Mouse (Mus musculus) heart, adult 8-10 months (tissue): ENCODE data around the gene Popdc2. TPM values are rescaled to one million over a fixed set of nuclear protein-coding genes. Genes with fewer than 3 reads are reported as not detected.

Experiments used
- DNase-seq: peaks from one replicate; pipeline ENCODE4 v3.0.0; 2022; ENCODE audit warnings: low spot score
- total RNA-seq, 4 experiments: library from RNA; stranded (reverse); gene quantifications; 2 replicates each; pipeline ENCODE4 v1.2.4; 2022

The Popdc2 gene
- total RNA-seq, 4 experiments from 2014 or later, result 451 to 631 (median 553) TPM

DNA sequence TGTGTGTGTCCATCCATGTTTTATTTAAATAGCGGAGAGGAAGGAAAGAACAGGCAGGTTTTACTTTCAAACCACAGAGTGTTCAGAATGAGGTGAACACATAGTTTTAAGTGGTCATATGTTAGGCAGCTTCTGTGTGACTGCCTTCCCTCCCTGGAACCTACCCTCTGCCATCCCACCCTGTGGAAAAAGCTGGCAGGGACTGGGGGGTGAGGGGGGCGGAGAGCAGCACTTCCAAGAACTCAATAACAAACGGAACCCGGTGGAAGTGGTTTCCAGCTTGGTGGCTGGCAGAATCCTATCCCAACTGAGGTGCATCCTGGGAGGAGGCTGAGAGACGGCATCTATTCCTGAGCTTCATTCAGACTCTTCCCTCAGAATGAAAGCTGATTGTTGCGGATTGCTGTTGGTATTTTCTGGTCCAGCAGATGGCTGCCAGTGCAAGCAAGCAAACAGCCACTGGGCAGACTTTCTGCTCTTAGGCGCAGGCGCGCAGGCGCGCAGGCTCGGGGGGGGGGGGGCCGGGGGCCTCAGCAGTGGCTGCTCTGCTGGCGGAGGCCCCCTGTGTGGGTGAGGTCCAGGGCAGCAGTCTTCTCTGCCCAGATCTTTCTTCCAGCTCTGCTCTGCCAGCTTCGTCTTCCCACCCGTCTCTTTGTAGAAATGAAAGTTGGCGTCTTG lies 14.3 kb downstream of the Popdc2 start:
- no peak for DNase-seq

DNA sequence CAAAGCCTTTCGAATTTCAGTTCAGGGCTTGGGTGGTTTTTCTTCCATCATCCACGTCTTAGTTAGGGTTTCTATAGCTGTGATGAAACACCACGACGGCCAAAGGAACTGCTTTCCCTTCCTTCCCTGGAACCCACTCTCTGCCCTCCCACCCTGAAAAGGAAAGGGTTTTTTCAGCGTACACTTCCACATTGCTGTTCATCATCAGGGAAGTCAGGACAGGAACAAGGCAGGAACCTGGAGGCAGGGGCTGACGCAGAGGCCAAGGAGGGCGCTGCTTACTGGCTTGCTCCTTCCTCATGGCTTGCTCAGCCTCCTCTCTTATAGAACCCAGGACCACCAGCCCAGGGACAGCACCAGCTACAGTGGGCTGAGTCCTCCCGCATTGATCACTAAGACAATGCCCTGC lies 14.8 kb downstream of the Popdc2 start:
- no peak for DNase-seq

DNA sequence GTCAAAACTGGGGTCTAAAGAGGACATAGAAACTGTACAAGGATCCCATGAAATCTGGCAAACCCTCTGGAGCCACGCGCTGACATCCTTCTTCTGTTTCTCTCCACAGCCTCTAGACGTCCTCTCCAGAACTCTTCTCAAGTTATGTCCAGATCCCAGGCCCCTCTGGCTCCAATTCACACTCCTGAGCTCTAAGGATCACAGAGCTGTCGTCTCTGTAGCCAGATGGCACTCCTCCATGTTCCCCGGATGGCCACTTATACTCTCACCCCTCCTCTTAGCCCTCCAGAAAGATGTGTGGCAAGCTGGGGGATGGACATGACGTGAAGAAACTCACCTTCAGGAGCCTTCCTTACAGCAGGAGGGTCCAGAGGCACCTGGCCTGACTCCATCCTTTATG lies 15.5 kb downstream of the Popdc2 start:
- no peak for DNase-seq

DNA sequence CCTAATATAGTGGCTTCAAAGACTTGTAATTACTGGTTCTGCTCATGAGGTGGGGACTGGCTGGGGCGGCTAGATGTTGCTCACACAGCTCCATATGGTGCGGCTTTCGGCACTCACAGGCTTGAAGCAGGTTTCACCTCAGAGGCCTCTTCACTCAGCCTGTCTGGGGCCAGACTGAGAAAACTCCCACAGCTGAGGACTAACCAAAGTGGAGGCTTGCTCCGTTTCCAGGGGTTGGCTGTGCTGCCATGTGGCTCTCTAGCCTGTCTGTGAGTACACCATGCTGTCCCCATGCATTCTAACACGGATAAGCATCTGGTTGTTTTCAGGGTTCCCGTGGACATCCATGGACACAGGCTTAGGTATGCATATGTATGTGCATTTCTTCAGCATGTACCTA lies 16.6 kb downstream of the Popdc2 start:
- DNase-seq, result no peak

DNA sequence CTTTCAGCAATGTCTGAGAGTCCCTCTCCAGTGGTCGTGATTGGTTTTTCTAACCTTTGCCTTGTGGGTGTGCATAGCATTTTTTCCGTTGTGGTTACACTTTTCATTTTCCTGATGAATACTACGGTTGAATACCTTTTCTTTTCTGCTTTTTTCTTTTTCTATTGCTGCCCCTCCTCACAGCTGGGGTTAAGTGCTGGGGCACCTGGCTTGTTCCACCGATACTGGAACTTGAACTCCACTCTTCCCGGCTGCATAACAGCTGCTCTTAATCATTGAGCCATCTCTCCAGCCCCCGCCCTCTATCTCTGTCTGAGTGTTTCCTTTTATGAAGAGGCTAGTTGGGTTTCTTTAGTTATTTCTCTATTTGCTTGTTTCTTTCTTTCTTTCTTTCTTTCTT lies 17.1 kb downstream of the Popdc2 start:
- no peak for DNase-seq

DNA sequence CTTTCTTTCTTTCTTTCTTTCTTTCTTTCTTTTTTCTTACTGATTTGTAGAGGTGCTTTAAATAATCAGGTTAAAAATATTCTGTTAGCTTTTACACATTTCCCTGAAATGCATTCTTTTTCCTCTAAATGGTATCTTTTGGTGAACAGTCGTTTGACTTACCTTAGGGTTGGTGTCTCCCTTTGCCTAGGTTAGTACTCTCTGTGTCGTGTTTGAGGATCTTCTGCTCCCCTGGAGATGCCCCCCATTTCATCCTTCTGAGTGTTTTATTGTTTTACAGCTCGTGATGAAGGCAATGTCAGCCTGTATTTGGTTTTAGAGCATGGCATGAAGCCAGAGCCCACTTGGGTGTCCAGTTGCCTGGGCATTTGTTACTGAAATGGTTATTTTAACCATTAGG lies 17.5 kb downstream of the Popdc2 start:
- DNase-seq, result no peak

DNA sequence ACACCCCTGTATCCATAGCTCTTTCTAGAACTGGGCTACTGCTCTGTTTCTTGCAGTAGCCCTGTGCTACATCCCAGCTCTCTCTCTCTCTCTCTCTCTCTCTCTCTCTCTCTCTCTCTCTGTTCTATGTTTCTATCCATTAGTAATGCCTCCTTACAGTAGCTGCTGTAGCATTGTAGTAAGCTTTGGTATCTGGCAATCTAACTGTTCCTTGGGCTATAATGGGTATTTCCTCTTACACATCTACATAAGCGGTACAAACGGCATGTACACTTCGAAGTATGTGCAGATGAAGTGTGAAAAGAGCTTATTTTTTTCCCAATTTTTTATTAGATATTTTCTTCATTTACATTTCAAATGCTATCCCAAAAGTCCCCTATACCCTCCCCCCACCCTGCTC lies 17.9 kb downstream of the Popdc2 start:
- DNase-seq, result no peak

DNA sequence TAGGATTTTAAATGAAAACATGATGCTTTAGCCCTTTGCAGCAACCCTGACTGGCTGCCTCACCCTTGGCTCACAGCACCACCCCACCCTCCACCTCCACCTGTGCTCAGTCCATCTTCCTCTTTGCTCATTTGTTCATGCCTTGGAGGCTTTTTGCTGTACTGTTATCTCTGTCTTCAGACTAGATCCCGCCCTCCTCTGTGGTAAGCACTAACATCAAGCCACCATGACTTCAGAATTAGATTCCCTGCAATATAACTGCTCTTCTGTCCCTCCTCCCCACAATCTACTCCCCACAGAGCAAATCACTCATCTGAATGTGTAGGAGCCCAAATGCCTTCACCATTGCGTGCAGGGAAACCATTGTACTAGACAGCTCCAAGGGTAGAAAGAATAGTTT lies 21.7 kb downstream of the Popdc2 start:
- no peak for DNase-seq

DNA sequence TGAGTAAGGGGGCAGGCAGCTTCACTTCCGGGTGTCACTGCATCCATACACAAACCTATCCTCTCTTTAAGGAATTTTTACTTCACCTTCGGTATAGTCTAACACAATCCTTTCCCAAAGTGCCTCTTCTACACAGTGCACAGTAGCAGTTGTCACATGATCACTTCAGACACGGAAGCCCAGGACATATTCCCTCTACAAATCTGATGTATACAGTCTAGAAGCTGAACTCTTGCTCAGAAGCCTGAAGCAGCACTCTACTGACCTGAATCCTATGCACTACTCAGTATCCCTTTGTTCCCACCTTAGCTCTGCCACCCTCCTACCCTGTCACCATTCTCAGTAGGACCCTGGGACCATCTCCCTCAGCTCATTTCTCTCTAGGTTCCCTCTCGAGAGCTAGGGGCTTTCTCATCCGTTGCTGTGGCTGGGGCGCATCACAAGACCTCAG lies 23.2 kb downstream of the Popdc2 start:
- no peak for DNase-seq

DNA sequence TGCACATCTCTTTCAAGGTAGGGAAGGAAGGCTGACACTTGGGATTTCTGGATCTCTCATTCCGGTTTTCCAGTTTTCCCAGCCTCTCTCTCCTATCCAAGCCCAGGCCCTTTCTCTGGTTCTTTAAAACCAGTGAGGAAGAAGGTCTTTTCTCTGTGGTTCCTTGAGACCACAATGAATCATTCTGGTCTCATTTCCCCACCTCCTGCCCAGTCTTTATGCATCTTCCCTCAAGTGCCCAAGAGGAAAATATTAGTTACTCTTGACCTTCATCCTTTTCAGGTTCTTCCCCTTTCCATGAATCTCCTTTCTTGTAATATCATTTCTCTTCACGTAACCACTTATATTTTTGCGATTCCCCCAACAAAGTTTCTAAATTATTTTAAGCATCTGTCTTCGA lies 23.7 kb downstream of the Popdc2 start:
- DNase-seq, result no peak

DNA sequence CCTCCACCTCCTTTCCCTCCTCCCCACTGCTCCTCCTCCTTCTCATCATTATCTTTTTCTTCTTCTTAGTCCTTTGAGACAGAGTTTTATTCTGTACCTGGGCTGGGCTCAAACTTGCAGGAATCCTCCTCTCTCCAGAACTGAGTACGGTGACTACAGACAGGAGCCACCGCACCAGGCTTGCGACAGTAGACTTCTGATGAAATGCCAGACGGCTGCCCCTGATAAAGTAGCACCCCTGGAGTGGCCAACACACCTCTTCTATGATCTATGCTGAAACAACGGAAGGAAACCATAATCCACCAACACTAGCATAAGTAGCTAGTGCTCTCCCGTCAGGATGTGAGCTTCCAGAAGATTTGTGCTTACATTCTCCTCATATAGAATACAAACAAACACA lies 25.4 kb downstream of the Popdc2 start:
- no peak for DNase-seq

DNA sequence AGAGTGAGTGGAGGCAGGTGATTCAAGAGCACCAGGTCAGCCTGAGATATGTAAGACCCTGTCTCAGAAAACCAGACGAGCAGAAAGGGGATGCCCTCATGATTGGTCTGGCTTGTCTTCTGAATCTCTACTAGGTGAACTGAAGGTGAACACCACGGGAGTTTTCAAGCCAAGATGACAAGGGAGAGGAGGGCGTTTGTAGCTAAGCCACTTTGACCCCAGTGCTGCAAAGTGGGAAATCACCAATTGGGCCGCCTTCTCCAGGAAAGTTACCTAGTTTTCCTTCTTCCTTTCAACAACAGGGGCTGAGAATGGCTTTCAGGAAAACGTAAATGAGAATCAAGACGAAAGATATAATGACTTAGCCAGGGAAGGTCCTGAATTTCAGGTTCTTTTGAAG lies 26.7 kb downstream of the Popdc2 start:
- no peak for DNase-seq

DNA sequence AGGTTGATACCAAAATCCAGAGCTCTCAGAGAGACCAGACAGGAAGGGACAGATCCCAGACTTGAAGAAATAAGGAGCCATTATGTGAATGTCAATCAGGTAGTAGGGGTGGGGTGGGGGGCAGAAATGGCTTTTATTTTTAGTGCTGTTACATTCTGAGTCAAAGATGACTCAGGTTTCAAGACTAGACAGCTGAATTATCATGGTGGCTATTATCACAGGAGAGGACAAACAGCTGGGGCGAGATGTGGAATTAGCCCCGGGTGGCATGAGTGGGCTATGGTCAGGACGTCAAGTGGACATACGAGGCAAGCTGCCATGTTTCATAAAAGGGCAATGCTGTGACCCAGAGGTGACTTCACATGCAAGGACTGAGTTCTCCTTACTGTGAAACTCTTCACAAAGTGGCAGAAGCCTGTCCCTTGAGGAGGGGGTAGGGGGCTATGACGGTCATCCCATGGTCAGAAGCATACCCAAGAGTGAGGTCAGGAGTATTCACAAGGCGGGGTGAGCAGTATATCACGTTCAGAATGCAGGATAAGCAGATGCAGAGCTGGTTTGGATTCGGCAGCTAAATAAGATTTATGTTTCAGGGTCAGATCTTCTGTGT lies 27.4 kb downstream of the Popdc2 start:
- no peak for DNase-seq

DNA sequence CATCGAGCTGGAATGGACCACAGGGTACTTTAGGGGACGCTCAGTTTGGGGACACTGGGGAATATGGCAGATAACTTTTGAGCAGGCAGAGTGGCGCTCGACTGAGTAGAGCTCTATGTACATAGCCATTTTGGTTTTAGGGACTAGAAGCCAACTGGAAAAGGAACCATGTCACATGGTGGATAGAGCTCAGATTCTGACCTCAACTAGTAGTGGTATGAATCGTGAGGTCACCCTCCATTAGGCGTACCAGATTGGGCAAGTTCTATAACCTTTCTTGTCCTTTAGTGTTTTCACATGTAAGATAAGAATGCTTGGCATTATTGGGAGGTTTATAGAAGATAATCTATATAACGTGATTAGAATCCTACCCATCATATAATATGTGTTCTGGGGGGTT lies 28.3 kb downstream of the Popdc2 start:
- DNase-seq, result no peak

DNA sequence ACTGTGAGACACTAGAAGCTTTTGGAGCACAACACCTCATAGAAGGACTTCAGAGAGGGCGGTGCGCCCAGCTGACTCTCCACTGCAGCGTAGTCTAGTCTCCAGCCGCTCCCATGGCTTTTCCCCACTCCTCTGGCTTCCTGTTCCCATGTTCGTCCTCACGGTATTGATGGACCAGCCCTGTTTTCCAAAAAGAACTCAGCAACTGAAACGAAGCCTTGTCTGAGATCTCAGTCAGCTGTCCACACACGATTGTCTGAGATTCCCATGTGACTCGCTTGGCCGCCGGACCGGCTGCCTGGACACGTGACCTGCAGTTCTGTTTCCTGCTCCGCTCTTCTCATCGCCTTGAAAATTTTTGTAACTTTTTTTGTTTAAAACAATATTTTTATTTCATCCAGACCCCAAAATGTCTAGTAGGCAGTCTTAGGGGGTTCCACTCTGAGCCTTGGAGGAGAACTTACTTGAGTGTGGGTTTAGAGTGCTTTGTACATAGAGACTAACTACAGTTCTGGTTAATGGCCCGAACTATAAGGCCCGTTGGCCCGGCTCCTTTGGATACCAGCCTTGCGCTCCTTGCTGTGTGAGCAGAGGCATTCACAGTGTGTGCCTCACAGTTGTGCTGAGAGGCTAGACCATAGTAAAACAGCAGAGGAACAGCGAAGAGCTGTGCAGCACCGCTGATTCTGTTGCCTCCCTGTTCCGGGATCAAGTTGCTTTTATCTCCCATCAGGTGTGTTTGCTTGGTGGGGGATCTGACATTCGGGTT lies 30.3 kb downstream of the Popdc2 start:
- DNase-seq, result peak; percentile 87

DNA sequence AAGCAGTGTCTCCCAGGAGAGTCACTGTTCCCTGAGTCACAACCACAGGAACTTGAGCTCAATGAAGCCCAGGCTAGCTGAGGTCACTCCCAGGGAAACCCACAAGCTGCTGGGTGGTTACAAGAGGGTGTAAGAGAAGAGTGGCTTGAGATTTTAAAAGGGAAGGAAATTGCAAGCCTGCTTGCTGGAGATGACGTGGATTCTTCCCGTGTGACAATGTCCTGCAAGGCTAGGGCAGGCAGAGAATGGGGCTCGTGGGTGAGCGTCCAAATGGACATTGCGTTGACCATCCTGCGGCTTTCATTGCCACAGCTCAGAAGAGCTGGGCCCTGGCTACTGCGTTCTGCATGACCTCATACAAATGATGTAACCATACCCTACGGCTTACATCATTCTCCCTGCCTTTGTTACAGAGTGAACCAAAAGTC lies 32.2 kb downstream of the Popdc2 start:
- DNase-seq, result peak; percentile 67

DNA sequence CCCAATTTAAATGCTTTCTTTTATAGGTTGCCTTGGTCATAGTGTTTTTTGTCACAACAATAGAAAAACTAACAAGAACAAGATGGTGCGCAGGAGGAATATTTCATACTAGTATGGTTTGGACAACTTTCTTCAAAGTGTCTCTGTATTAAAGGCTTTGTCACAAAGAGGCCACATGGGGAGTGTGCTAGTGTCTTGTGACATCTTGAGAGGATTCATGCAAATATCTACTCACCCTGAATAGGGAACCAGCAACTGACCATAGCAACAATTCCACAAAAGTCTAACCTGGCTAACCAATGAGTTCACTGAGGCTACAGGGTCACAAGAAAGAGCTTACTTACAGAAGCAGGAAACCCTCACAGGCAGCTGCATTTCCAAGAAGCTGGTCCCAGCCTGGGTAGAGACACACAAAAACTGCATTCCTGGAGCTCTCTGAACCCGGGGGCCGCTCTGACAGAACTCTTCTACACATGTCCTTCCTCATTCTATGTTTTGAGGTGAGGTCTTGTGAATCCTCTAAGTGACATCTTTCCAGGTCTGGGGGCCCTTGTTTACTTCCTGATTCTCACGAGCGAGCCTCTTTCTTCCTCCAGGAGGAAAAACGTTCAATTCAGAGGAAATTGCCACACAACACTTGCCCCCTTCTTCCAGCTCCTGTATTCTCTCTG lies 33.2 kb downstream of the Popdc2 start:
- no peak for DNase-seq

DNA sequence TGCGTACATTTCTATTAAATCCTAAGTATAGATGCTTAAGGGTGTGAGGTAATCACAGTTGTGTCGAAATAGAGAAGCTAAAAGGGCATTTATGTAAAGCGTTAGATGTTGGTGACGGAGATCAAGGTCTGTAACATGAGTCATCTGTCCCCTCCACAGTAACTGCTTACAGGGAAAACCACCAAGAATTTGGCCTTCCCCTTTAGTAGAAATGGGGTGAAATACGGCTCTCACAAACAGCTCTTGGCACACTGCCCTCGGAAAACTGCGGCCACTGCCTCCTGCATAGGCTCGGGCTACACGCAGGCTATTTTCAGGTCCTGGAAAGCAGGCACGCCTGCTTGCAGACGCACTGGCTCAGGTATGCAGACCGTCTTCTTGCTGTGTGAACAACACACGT lies 34.1 kb downstream of the Popdc2 start:
- DNase-seq, result peak; percentile 44

DNA sequence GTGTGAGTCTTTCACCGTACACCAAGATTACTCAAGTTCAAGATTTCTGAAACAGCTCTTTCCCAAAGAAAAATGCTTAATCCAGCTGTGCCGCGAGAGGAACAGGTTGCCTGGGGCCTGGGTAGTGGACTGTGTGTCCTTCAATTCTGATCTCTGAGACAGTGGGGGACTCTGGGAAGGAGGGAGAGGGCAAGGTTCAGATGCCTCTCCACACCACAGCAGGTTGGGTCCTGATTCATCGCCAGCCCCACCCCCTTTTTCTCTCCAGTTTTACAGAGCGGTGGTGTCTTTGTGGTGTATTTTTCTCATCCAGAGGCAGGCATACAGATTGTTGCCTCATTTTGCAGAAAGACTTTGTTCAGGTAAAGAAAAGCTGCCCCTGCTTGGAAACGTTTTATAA lies 36.3 kb downstream of the Popdc2 start:
- no peak for DNase-seq

DNA sequence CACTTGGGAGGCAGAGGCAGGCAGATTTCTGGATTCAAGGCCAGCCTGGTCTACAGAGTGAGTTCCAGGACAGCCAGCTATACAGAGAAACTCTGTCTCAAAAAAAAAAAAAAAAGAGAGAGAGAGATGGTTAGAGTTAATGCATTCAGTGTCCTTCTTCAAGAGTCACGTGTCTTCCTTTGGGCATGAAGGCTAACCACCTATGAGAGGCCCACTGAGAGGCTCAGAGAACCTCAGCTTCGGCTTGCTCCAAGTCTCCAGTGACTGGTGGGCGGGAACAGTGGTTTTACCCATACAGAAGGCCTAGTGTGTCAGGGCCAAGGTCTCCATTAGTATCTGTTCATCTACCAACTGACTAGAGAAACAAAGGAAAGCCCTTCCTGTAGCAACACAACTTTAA lies 37.1 kb downstream of the Popdc2 start:
- no peak for DNase-seq

DNA sequence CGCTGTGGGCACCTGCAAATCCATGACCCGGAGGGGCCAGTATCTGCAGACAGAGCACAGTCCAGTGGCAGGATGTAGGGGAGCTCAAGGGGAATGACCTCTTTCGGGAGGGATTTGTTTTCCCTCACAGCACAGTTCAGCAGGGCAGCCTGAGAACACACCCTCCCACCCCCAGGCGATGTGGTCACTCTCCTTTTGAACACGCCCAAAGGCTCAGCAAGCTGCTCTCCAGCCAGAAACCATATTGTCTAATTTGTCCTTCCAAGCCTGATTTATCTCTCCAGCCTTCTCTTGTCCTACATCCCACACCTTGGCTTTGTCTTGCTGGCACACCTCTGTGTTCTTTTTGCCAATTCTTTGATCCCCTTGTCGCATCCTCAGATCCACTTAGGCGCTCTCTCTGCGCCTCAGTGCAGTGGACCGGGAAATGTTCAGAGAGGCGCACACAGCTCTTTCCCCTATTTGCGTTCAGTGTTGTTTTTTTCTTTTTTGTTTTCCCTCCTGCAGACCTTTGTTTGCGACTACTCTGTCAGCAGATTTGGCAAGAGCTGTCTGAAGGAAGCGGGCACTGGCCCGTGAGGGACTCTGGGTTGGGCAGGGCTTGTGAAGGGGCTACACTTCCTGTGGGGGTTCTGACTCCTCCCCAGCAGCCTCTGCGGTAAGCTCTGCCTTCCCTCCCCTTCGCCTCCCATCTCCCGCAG lies 37.7 kb downstream of the Popdc2 start:
- DNase-seq, result peak; percentile 48
